Mouse (Mus musculus) cerebellum, postnatal 25 days (tissue): Measurements from ENCODE around the gene Fzd9.
A peak's percentile ranks its signal among the peaks of the same experiment; 100 is the strongest.

Experiments
- DNase-seq, 2 experiments: peaks; one replicate each; pipeline ENCODE4 v3.0.0; 2021; ENCODE audit warnings: mixed read lengths in 2 of 2

Fzd9 gene

GRCm38 (mm10) chr5:135251079-135251454, at the start of gene Fzd9:
Fzd9 (minus strand) TSS chr5:135251230.
- peak; percentile 72 to 84 for DNase-seq

GRCm38 (mm10) chr5:135292001-135292400, 41.0 kb upstream of the Fzd9 start:
- no peak for DNase-seq

- DNase-seq, result no peak
These were observed 40.2 kb upstream of the Fzd9 start for GRCm38 (mm10) chr5:135291193-135291592.

- no peak for DNase-seq
These were observed 39.7 kb upstream of the Fzd9 start for GRCm38 (mm10) chr5:135290703-135291102.

- DNase-seq, result no peak
These were observed 35.9 kb upstream of the Fzd9 start for GRCm38 (mm10) chr5:135286926-135287325.

GRCm38 (mm10) chr5:135286185-135286584, 35.2 kb upstream of the Fzd9 start:
- peak; percentile 81 to 89 for DNase-seq

GRCm38 (mm10) chr5:135285211-135285610, 34.2 kb upstream of the Fzd9 start:
- no peak for DNase-seq

GRCm38 (mm10) chr5:135280226-135280625, 29.2 kb upstream of the Fzd9 start:
- DNase-seq, result no peak

GRCm38 (mm10) chr5:135276597-135276996, 25.6 kb upstream of the Fzd9 start:
- DNase-seq, result peak in 1 of 2 experiments; percentile 12

GRCm38 (mm10) chr5:135274663-135275396, 23.8 kb upstream of the Fzd9 start:
- no peak for DNase-seq

- peak; percentile 74 to 83 for DNase-seq
These were observed 20.6 kb upstream of the Fzd9 start for GRCm38 (mm10) chr5:135271563-135272165.

- DNase-seq, result no peak
These were observed 19.3 kb upstream of the Fzd9 start for GRCm38 (mm10) chr5:135270361-135270760.

GRCm38 (mm10) chr5:135269451-135269850, 18.4 kb upstream of the Fzd9 start:
- no peak for DNase-seq

GRCm38 (mm10) chr5:135264548-135264947, 13.5 kb upstream of the Fzd9 start:
- DNase-seq, result no peak

GRCm38 (mm10) chr5:135263866-135264503, 13.0 kb upstream of the Fzd9 start:
- DNase-seq, result peak; percentile 16 to 27

GRCm38 (mm10) chr5:135258280-135259150, 7.5 kb upstream of the Fzd9 start:
- DNase-seq, result peak; percentile 11 to 24

GRCm38 (mm10) chr5:135257559-135257958, 6.5 kb upstream of the Fzd9 start:
- DNase-seq, result peak in 1 of 2 experiments; percentile 32

- no peak for DNase-seq
These were observed 5.1 kb upstream of the Fzd9 start for GRCm38 (mm10) chr5:135256166-135256565.

- DNase-seq, result no peak
These were observed 2.8 kb upstream of the Fzd9 start for GRCm38 (mm10) chr5:135253741-135254401.

- DNase-seq, result peak in 1 of 2 experiments; percentile 21
These were observed 598 bp downstream of the Fzd9 start for GRCm38 (mm10) chr5:135250186-135251078.
